Mouse (Mus musculus) MEL (cell line): ENCODE data around the gene Slc12a6.

Experiments used
- CHD1 ChIP-seq: IDR thresholded peaks from 2 replicates; pipeline ENCODE4 v1.6.1; 2012; ENCODE audit warnings: low read depth, mild to moderate bottlenecking, inconsistent platforms, low read length, improper control_type of control experiment
- CTCF ChIP-seq, 3 experiments: IDR thresholded peaks in 2 of 3; conservative IDR thresholded peaks in 1 of 3; 2 replicates each; pipeline ENCODE4 v1.5.1; 2011 to 2012; ENCODE audit warnings: low read length in 3 of 3, low read depth in 2 of 3, mild to moderate bottlenecking in 2 of 3, improper control_type of control experiment in 1 of 3, inconsistent platforms in 1 of 3, mixed read lengths in 1 of 3, moderate library complexity in 1 of 3; ENCODE audit not compliant: control insufficient read depth in 1 of 3, insufficient read depth in 1 of 3, poor library complexity in 1 of 3, severe bottlenecking in 1 of 3
- E2F4 ChIP-seq: IDR thresholded peaks from 2 replicates; pipeline ENCODE4 v1.6.1; 2011; ENCODE audit warnings: low read depth, low read length, improper control_type of control experiment, borderline replicate concordance
- EP300 ChIP-seq, 2 experiments: IDR thresholded peaks; 2 replicates each; pipeline ENCODE4 v1.6.1; 2011; ENCODE audit warnings: improper control_type of control experiment in 2 of 2, low read length in 2 of 2, low read depth in 1 of 2, mild to moderate bottlenecking in 1 of 2
- ETS1 ChIP-seq: IDR thresholded peaks from 2 replicates; pipeline ENCODE4 v1.6.1; 2012; ENCODE audit warnings: low read depth, mild to moderate bottlenecking, inconsistent platforms, low read length, improper control_type of control experiment, moderate library complexity
- MAX ChIP-seq: IDR thresholded peaks from 2 replicates; pipeline ENCODE4 v1.6.1; 2011; ENCODE audit warnings: low read length, improper control_type of control experiment
- MEF2A ChIP-seq: IDR thresholded peaks from 2 replicates; pipeline ENCODE4 v1.6.1; 2014; ENCODE audit warnings: low read depth, mild to moderate bottlenecking, inconsistent platforms, low read length, improper control_type of control experiment; ENCODE audit not compliant: poor library complexity, insufficient replicate concordance, severe bottlenecking; ENCODE audit errors: extremely low read depth
- MYB ChIP-seq: IDR thresholded peaks from 2 replicates; pipeline ENCODE4 v1.6.1; 2011; ENCODE audit warnings: mild to moderate bottlenecking, low read depth, low read length, improper control_type of control experiment
- MYC ChIP-seq: IDR thresholded peaks from 2 replicates; pipeline ENCODE4 v1.6.1; 2011; ENCODE audit warnings: low read depth, mild to moderate bottlenecking, low read length, improper control_type of control experiment, moderate library complexity
- POLR2A ChIP-seq, 2 experiments: IDR thresholded peaks; 2 replicates each; pipeline ENCODE4 v1.6.1; 2011 to 2012; ENCODE audit warnings: low read length in 2 of 2, mild to moderate bottlenecking in 2 of 2, control low read depth in 1 of 2, improper control_type of control experiment in 1 of 2, low read depth in 1 of 2, moderate library complexity in 1 of 2; ENCODE audit not compliant: control insufficient read depth in 1 of 2, insufficient read depth in 1 of 2, poor library complexity in 1 of 2
- TAL1 ChIP-seq: IDR thresholded peaks from 2 replicates; pipeline ENCODE4 v1.6.1; 2012; ENCODE audit warnings: mild to moderate bottlenecking, inconsistent platforms, low read length, moderate library complexity, mixed read lengths
- UBTF ChIP-seq: IDR thresholded peaks from 2 replicates; pipeline ENCODE4 v1.6.1; 2012; ENCODE audit warnings: low read depth, mild to moderate bottlenecking, inconsistent platforms, low read length, improper control_type of control experiment, moderate library complexity, borderline replicate concordance; ENCODE audit not compliant: insufficient read depth
- ZC3H11A ChIP-seq: IDR thresholded peaks from 2 replicates; pipeline ENCODE4 v1.6.1; 2012; ENCODE audit warnings: low read depth, mild to moderate bottlenecking, inconsistent platforms, low read length, improper control_type of control experiment
- ZMIZ1 ChIP-seq: IDR thresholded peaks from 2 replicates; pipeline ENCODE4 v1.6.1; 2012; ENCODE audit warnings: low read depth, mild to moderate bottlenecking, inconsistent platforms, low read length, improper control_type of control experiment, moderate library complexity

GRCm38 (mm10) chr2:112220880-112221279, 44.7 kb upstream of the Slc12a6 start:
- no peak for TF ChIP-seq E2F4
- TF ChIP-seq ZC3H11A, result no peak
- no peak for TF ChIP-seq TAL1
- no peak for TF ChIP-seq MYC
- no peak for TF ChIP-seq CTCF (IDR thresholded peaks at IDR 0.05 in 2 of 3, conservative IDR thresholded peaks at IDR 0.05 in 1 of 3; ENCODE audit: control insufficient read depth in 1 of 3, insufficient read depth in 1 of 3, low read depth in 2 of 3, low read length in 3 of 3, poor library complexity in 1 of 3, severe bottlenecking in 1 of 3)
- TF ChIP-seq POLR2A (IDR thresholded peaks at IDR 0.05; ENCODE audit: control insufficient read depth in 1 of 2, insufficient read depth in 1 of 2, low read depth in 1 of 2, low read length in 2 of 2, poor library complexity in 1 of 2), result no peak
- no peak for TF ChIP-seq MEF2A
- TF ChIP-seq MAX, result no peak
- TF ChIP-seq UBTF, result no peak
- TF ChIP-seq ZMIZ1, result no peak
- no peak for TF ChIP-seq MYB
- TF ChIP-seq ETS1, result no peak
- TF ChIP-seq EP300 (IDR thresholded peaks at IDR 0.05; ENCODE audit: low read depth in 1 of 2, low read length in 2 of 2), result no peak
- TF ChIP-seq CHD1, result no peak
